Mouse (Mus musculus) limb, embryonic 11.5 days (tissue): Measurements from ENCODE around the gene Ehd2. TPM values are rescaled to one million over a fixed set of nuclear protein-coding genes. Genes with fewer than 3 reads are reported as not detected.

Source experiments
- ATAC-seq: fragments of 200-750 bp; cut with Nextera tagmentation; 2 replicates; pipeline ENCODE4 v1.8.0; 2017; ENCODE audit warnings: low read depth; ENCODE audit not compliant: insufficient number of reproducible peaks, low FRiP score, low TSS enrichment
- DNase-seq: peaks from one replicate; pipeline ENCODE4 v3.0.0-alpha.2; 2015; ENCODE audit warnings: low spot score
- H3K27ac ChIP-seq: fragments of 300-500 bp; sonication (generic); replicated peaks from 2 replicates; pipeline ENCODE4 v1.5.1; 2014; ENCODE audit warnings: low read depth, mild to moderate bottlenecking, low read length
- H3K27me3 ChIP-seq: fragments of 300-500 bp; sonication (generic); 2 replicates; pipeline ENCODE4 v1.6.1; 2014; ENCODE audit warnings: mild to moderate bottlenecking, low read length, mixed read lengths; ENCODE audit not compliant: control insufficient read depth, insufficient read depth
- H3K36me3 ChIP-seq: fragments of 300-500 bp; sonication (generic); 2 replicates; pipeline ENCODE4 v1.6.1; 2014; ENCODE audit warnings: mild to moderate bottlenecking, low read length, moderate library complexity, mixed read lengths; ENCODE audit not compliant: control insufficient read depth, insufficient read depth
- H3K4me1 ChIP-seq: fragments of 300-500 bp; sonication (generic); 2 replicates; pipeline ENCODE4 v1.6.1; 2014; ENCODE audit warnings: low read length, mixed read lengths; ENCODE audit not compliant: control insufficient read depth, insufficient read depth
- H3K4me2 ChIP-seq: fragments of 300-500 bp; sonication (generic); 2 replicates; pipeline ENCODE4 v1.6.1; 2014; ENCODE audit warnings: low read depth, mild to moderate bottlenecking, moderate library complexity; ENCODE audit not compliant: severe bottlenecking
- H3K4me3 ChIP-seq: fragments of 300-500 bp; sonication (generic); 2 replicates; pipeline ENCODE4 v1.5.1; 2014; ENCODE audit warnings: low read depth, low read length
- H3K9ac ChIP-seq: fragments of 300-500 bp; sonication (generic); 2 replicates; pipeline ENCODE4 v1.6.1; 2014; ENCODE audit warnings: mild to moderate bottlenecking, low read length
- H3K9me3 ChIP-seq: fragments of 300-500 bp; sonication (generic); 2 replicates; pipeline ENCODE4 v1.6.1; 2016; ENCODE audit warnings: low read length; ENCODE audit not compliant: control insufficient read depth
- WGBS: fragments of 180-500 bp; shearing (Covaris S2); extraction: QIAGEN DNeasy Blood & Tissue Kit; methylation state at CpG from one replicate; pipeline ENCODE4 v1.1.7; 2014; 5-methylcytosine and 5-hydroxymethylcytosine counted together
- polyA plus RNA-seq: library from polyadenylated mRNA; unstranded; fragments of >200 nt; fragmentation: Nextera tagmentation; extraction: Ambion mirVana; gene quantifications from 2 replicates; pipeline ENCODE4 v1.2.1, GENCODE M21; 2014

Ehd2 gene
- polyA plus RNA-seq, 1 experiment from 2014 or later = 8.1 TPM

DNA sequence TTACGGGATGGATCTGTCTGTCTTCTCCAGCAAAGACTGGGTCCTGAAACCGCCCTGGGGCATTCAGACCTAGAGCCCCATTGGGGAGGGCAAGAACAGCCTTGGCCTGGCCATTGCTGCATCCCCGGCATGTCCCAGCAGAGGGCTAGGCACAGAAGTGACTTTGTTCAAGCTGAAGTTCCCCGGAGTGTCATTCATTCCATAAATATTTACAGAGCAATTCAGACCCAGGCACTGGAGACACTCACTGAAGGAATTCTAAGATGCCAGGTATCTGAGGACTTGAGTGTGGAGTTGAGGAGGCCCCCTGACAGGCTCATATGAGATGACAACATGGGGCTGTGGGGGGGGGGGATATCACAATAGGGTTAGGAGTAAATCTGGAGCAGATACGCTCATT, 11.2 kb downstream of the Ehd2 start:
- H3K27me3 ChIP-seq = no peaks in the 10 kb centered on the region
- no peak overlapping the region for H3K4me2 ChIP-seq
- H3K36me3 ChIP-seq = no peaks in the 10 kb centered on the region
- no peak overlapping the region for H3K4me3 ChIP-seq
- 76% methylated on average over 5 of the region's 5 CpGs for WGBS
- no peaks in the 10 kb centered on the region for H3K4me1 ChIP-seq
- no peak overlapping the region for H3K9ac ChIP-seq
- H3K9me3 ChIP-seq = peaks cover 4% of the 10 kb centered on the region; the same call in 1 of the 2 replicates
- no peak overlapping the region for H3K27ac ChIP-seq
- DNase-seq (no peak), ATAC-seq (no peak)

DNA sequence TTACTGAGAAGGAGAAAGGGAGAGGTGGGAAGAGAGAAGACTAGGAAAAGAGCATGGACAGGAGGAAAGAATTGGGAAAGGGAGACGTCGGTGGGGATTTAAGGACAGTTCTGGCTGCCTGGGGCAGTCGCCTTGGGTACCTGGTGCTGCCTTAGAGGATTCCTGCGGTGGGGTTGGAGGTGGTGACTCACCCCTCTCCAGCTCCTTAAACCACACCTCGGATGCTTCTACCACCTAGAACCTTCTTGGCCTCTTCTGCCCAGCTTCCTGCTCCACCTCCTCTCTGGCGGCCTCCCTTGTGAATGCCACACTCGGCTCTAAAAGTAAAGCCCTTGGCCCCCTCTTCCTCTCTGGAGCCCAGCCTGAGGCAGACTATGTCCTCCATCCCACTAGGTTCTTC, 11.9 kb downstream of the Ehd2 start:
- 18% methylated on average over 7 of the region's 7 CpGs for WGBS
- Histone ChIP-seq H3K4me1 (no peaks in the 10 kb centered on the region), H3K4me3 (peak overlapping the region; percentile 18), H3K27me3 (no peaks in the 10 kb centered on the region), H3K27ac (no peak overlapping the region), H3K4me2 (peak overlapping the region; percentile 40), H3K9ac (0 out of 2 replicates have a peak overlapping the region, but pooled peaks have one; percentile 28), H3K36me3 (no peaks in the 10 kb centered on the region), H3K9me3 (0 out of 2 replicates have a peak, but pooled peaks cover 4% of the 10 kb centered on the region)
- no peak for ATAC-seq
- no peak for DNase-seq

DNA sequence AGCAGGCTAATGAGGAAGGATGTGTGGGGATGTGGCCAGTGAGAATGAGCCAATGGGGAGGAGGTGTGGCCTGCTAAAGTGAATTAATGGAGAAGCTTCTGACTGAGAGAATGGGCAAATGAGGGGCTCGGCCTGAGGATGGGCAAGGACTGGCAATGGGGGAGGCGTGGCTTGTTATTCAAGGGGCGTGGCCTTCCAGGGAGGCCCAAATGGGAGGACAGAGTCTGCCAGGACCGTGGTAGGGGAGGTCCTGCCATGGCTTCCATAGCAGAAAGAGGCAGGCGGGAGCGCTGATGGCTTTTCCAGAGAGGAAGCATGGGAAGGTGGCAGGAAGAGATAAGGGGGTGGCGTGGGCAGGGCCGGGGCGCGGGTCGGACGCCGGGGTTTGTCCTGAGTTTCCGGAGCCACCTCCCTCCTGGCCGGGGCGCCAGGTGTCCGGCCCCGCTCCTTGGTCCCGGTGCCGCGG, 12.4 kb downstream of the Ehd2 start:
- no peaks in the 10 kb centered on the region for H3K4me1 ChIP-seq
- no peaks in the 10 kb centered on the region for H3K27me3 ChIP-seq
- no peak for ATAC-seq
- no peaks in the 10 kb centered on the region for H3K36me3 ChIP-seq
- H3K4me2 ChIP-seq = peak overlapping the region; percentile 40
- peak; percentile 52 for DNase-seq
- H3K9ac ChIP-seq = 0 out of 2 replicates have a peak overlapping the region, but pooled peaks have one; percentile 28
- WGBS = 3% methylated on average over 20 of the region's 21 CpGs
- peak overlapping the region; percentile 18 for H3K4me3 ChIP-seq
- no peak overlapping the region for H3K27ac ChIP-seq
- H3K9me3 ChIP-seq = 0 out of 2 replicates have a peak, but pooled peaks cover 4% of the 10 kb centered on the region

GRCm38 (mm10) chr7:15954436-15954835, 12.9 kb downstream of the Ehd2 start:
- Histone ChIP-seq H3K4me1 (no peaks in the 10 kb centered on the region), H3K27me3 (no peaks in the 10 kb centered on the region), H3K4me3 (no peak overlapping the region), H3K36me3 (no peaks in the 10 kb centered on the region), H3K4me2 (no peak overlapping the region), H3K27ac (no peak overlapping the region), H3K9me3 (0 out of 2 replicates have a peak, but pooled peaks cover 4% of the 10 kb centered on the region), H3K9ac (no peak overlapping the region)
- WGBS = 94% methylated on average over 7 of the region's 7 CpGs
- ATAC-seq (no peak), DNase-seq (no peak)

- Histone ChIP-seq H3K4me3 (no peak overlapping the region), H3K4me2 (no peak overlapping the region), H3K9ac (no peak overlapping the region), H3K27me3 (no peaks in the 10 kb centered on the region; the same call in 1 of the 2 replicates), H3K9me3 (0 out of 2 replicates have a peak, but pooled peaks cover 4% of the 10 kb centered on the region), H3K36me3 (no peaks in the 10 kb centered on the region), H3K27ac (no peak overlapping the region), H3K4me1 (no peaks in the 10 kb centered on the region)
- no peak for ATAC-seq
- no peak for DNase-seq
- WGBS = 92% methylated on average over 13 of the region's 13 CpGs
These were observed 13.9 kb downstream of the Ehd2 start for GRCm38 (mm10) chr7:15953307-15954074.

DNA sequence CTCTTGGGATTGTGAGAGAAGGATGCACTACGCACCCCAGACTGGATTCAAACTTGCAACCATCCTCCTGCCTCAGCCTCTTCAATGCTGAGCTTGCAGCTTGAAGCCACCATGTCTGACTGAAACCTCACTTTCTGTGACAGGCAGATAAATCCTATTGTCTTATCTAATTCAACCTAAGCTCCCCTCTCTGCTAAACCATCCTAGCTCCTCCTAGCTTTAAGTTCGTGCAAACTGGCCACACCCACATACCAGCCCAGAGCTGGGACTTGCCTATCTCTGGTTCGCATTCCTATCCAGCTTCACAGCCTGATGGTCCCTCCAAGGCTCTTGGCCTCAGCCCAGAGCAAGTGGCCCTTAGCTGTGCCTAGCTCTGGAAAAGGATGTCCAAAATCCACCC, 15.0 kb downstream of the Ehd2 start:
- no peaks in the 10 kb centered on the region; the same call in 1 of the 2 replicates for H3K27me3 ChIP-seq
- no peak overlapping the region for H3K9ac ChIP-seq
- H3K27ac ChIP-seq = no peak overlapping the region
- H3K9me3 ChIP-seq = 0 out of 2 replicates have a peak, but pooled peaks cover 4% of the 10 kb centered on the region
- DNase-seq = no peak
- H3K4me3 ChIP-seq = no peak overlapping the region
- WGBS = 77% methylated on average over 3 of the region's 3 CpGs
- no peak overlapping the region for H3K4me2 ChIP-seq
- H3K36me3 ChIP-seq = no peaks in the 10 kb centered on the region
- ATAC-seq = no peak
- no peaks in the 10 kb centered on the region for H3K4me1 ChIP-seq

DNA sequence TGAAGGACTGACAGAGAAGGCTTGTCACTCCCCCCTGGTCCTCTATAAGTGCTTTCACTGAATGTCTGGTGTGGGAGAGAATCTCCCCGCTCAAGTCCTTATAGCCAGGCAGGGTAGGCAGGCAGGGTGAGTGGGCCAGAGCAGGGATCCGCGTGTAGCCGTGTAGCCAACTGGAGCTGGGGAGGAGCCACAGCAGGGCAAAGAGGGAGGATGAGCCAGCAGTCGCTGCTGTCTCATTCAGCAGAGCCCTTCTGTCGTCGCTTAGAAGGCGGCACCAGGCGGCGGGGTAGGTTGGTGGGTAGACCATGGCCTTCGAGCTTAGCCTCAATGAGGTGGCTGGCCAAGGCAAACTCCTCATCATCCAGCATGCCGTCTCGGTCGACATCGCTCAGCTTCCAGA, 17.4 kb downstream of the Ehd2 start:
- Histone ChIP-seq H3K36me3 (no peaks in the 10 kb centered on the region), H3K9ac (no peak overlapping the region)

GRCm38 (mm10) chr7:15949216-15949790, 18.1 kb downstream of the Ehd2 start:
- no peaks in the 10 kb centered on the region for H3K36me3 ChIP-seq
- no peak overlapping the region; the same call in 1 of the 2 replicates for H3K4me2 ChIP-seq
- no peak overlapping the region for H3K9ac ChIP-seq
- 81% methylated on average over 7 of the region's 7 CpGs for whole genome bisulfite sequencing
- no peak overlapping the region for H3K27ac ChIP-seq
- no peak overlapping the region for H3K4me3 ChIP-seq
- no peaks in the 10 kb centered on the region; the same call in 1 of the 2 replicates for H3K27me3 ChIP-seq
- DNase-seq (no peak), ATAC-seq (no peak)
- H3K9me3 ChIP-seq = 0 out of 2 replicates have a peak, but pooled peaks cover 4% of the 10 kb centered on the region
- H3K4me1 ChIP-seq = no peaks in the 10 kb centered on the region

More for the DNA sequence above, 17.4 kb downstream of the Ehd2 start:
- DNase-seq = no peak
- no peak overlapping the region for H3K4me2 ChIP-seq
- no peak for ATAC-seq
- no peaks in the 10 kb centered on the region for H3K4me1 ChIP-seq
- no peaks in the 10 kb centered on the region; the same call in 1 of the 2 replicates for H3K27me3 ChIP-seq
- H3K4me3 ChIP-seq = no peak overlapping the region
- 0 out of 2 replicates have a peak, but pooled peaks cover 4% of the 10 kb centered on the region for H3K9me3 ChIP-seq
- no peak overlapping the region for H3K27ac ChIP-seq
- 83% methylated on average over 15 of the region's 15 CpGs for WGBS
